Mouse (Mus musculus) brain, adult 10 weeks (tissue): ENCODE measurements around the gene Gpr84. TPM values are rescaled to one million over a fixed set of nuclear protein-coding genes. Genes with fewer than 3 reads are reported as not detected.

Experiments
- polyA plus RNA-seq: library from polyadenylated mRNA; stranded (reverse); fragments of 350-450 nt; fragmentation: Illumina TruSeq; extraction: RNeasy Lipid Tissue Mini Kit (QIAGEN cat#74804); gene quantifications from one replicate; pipeline ENCODE4 v1.2.3, GENCODE M21; 2015; ENCODE audit warnings: low read depth, low replicate concordance

Gpr84 gene
- polyA plus RNA-seq: 0.61 TPM

GRCm38 (mm10) chr15:103310365-103310910 is at the start of gene Gpr84:
TSS of gene Gpr84 (minus strand) at chr15:103310612.

GRCm38 (mm10) chr15:103339961-103340337 is 29.5 kb upstream of the Gpr84 start, which contains the start of gene Zfp385a:
TSS of gene Zfp385a (minus strand) at chr15:103340093.

DNA sequence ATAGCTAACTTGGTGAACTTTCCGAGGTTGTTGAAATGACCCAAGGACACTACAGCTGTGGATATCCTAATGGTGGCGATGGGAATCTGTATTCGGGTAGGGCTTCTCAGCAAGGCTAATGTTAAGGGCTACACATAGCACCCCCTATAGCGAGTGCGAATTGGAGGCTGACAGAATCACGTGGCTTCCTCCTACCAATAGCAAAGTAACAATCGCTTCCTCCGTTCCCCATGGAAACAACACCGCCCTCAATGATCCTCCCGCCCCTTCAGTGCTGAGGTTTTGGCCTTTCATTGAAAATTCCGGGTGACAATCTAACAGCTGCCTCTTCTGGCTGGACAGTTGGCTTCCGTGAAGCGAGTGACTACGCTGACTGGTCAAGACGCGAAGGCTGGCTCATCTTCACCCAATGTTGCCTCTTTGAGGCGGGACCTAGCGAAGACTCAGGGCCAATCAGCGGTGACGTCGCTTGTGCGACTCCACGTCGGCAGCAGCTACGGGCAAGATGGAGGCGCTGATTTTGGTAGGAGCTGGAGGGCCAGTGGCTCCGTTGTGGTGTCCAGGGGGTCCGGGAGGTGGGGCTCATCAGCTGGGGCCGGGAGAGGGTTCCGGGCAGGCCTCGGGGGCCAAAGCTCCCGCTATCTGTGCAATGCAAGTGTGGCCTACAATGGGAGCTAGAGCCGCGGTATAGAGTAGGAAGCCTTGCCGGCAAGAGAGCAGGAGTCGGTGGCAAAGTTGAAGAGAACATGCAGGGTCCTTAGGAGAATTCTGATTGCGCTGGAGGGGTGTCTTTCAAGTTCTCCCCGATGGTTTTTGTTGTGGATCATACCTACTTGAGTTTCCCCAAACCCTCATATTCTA is 37.8 kb downstream of the Gpr84 start, which contains the start of gene Copz1:
Gene Copz1, plus strand, starts transcription at position 296 of the 861 bp plus-strand sequence.

Other genes with a start within 250 kb of the Gpr84 start
- gene Smug1, start 143.5 kb downstream of the Gpr84 start, polyA plus RNA-seq: 17.3 TPM
- gene Cbx5, start 70.8 kb downstream of the Gpr84 start, polyA plus RNA-seq: 110 TPM
- 296 TPM for gene Hnrnpa1, start 70.2 kb downstream of the Gpr84 start, polyA plus RNA-seq
- not detected for gene Nfe2, start 52.2 kb downstream of the Gpr84 start, polyA plus RNA-seq
- 108 TPM for gene Copz1, start 37.9 kb downstream of the Gpr84 start, polyA plus RNA-seq
- gene Zfp385a, start 29.5 kb upstream of the Gpr84 start, polyA plus RNA-seq: 64.3 TPM
- gene Itga5, start 56.2 kb upstream of the Gpr84 start, polyA plus RNA-seq: 3.9 TPM
- 1.0 TPM for gene Gtsf1, start 119.9 kb upstream of the Gpr84 start, polyA plus RNA-seq
- not detected for gene Gtsf2, start 137.9 kb upstream of the Gpr84 start, polyA plus RNA-seq
- 7.2 TPM for gene Nckap1l, start 143.2 kb upstream of the Gpr84 start, polyA plus RNA-seq
- gene Pde1b, start 192.4 kb upstream of the Gpr84 start, polyA plus RNA-seq: 265 TPM
- gene Ppp1r1a, start 227.4 kb upstream of the Gpr84 start, polyA plus RNA-seq: 185 TPM